Mouse (Mus musculus): Measurements from ENCODE around the gene Mybbp1a. TPM values are rescaled to one million over a fixed set of nuclear protein-coding genes. Genes with fewer than 3 reads are reported as not detected.

The Mybbp1a gene
- polyA plus RNA-seq, 1 experiment: 124 TPM

DNA sequence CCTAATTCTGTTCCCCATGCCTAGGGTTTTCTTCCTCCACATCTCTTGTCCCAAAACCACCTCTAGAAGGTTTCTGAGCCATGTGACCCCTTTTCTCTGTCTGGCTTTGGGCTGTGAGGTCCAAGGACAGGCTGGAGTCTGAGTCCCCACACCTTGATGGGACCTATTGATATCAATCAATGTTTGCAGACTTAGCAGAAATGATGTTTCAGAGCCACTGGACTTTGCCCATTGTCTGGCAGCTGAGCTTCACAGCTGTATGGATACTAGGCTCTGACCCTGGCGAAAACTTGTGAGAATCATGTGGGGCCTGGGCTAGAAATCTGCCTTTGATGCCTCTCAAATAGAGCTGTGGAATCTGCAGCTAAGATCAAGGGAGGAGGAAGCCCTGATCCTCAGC, 55.6 kb downstream of the Mybbp1a start:
- TF ChIP-seq POLR2A (IDR thresholded peaks at IDR 0.05; ENCODE audit: low read depth, low read length) (no peak), CTCF (IDR thresholded peaks at IDR 0.05; ENCODE audit: borderline replicate concordance, insufficient read depth, low read length) (no peak)
- H3K4me1 ChIP-seq (ENCODE audit: control insufficient read depth, insufficient read depth, low read length): peaks cover 6% of the 10 kb centered on the region
- no peak overlapping the region for H3K27ac ChIP-seq (ENCODE audit: insufficient read depth, low read length)

DNA sequence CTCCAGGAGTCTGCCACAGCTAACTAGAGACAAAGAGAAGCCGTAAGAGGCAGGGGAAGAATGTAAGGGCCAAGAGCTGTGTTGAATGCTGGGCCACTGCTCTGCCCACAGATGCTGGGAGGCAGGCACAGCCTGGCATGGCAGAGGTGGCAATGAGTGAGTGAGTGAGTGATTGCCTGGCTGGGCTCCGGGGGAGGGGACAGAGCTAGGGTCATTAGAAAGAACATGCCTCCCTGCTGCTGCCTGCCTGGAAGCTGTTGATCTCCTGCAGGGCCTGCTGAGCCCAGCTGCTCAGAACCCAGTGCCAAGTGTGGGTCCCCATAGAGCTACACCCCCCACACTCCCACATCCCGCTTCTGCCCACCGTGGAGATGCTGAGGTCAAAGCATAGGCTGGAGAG, 56.2 kb downstream of the Mybbp1a start:
- H3K4me3 ChIP-seq (ENCODE audit: insufficient read depth, low read length): no peak overlapping the region
- H3K27ac ChIP-seq (ENCODE audit: insufficient read depth, low read length): no peak overlapping the region
- no peak for TF ChIP-seq CTCF (IDR thresholded peaks at IDR 0.05; ENCODE audit: borderline replicate concordance, insufficient read depth, low read length)
- no peak for TF ChIP-seq POLR2A (IDR thresholded peaks at IDR 0.05; ENCODE audit: low read depth, low read length)
- H3K4me1 ChIP-seq (ENCODE audit: control insufficient read depth, insufficient read depth, low read length): peaks cover 6% of the 10 kb centered on the region

More for the DNA sequence above, 55.6 kb downstream of the Mybbp1a start:
- H3K4me3 ChIP-seq (ENCODE audit: insufficient read depth, low read length): no peak overlapping the region

DNA sequence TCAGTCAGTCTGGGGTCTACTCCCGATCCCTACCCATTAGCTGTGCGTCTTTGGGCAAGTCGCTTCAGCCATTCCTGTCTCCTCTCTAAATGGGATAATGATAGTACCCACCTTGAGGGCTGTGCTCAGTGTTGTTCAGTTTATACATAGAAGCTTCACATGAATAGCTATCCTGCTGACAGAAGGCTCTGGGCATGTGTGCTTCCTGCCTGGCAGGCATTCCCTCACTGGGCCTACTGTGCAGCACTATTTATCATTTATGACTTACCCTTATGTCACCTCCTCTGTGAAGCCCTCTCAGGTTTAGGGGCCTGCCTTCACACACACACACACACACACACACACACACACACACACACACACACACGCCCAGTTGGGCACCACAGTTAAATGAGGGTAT, 59.0 kb downstream of the Mybbp1a start:
- H3K4me3 ChIP-seq (ENCODE audit: insufficient read depth, low read length): no peak overlapping the region
- peaks cover 6% of the 10 kb centered on the region for H3K4me1 ChIP-seq (ENCODE audit: control insufficient read depth, insufficient read depth, low read length)
- no peak overlapping the region for H3K27ac ChIP-seq (ENCODE audit: insufficient read depth, low read length)
- no peak for TF ChIP-seq CTCF (IDR thresholded peaks at IDR 0.05; ENCODE audit: borderline replicate concordance, insufficient read depth, low read length)
- no peak for TF ChIP-seq POLR2A (IDR thresholded peaks at IDR 0.05; ENCODE audit: low read depth, low read length)

Other genes with a start within 250 kb of the Mybbp1a start
- gene Gm43951, start 234.5 kb upstream of the Mybbp1a start, polyA plus RNA-seq (2011; ENCODE audit: insufficient read length, low read depth, missing spikeins): 0.90 and 1.1 TPM in 2 replicates
- 8.0 and 11.8 TPM in 2 replicates for gene 4933427D14Rik, start 233.9 kb upstream of the Mybbp1a start, polyA plus RNA-seq (2011; ENCODE audit: insufficient read length, low read depth, missing spikeins)
- gene Txndc17, start 233.8 kb upstream of the Mybbp1a start, polyA plus RNA-seq (2011; ENCODE audit: insufficient read length, low read depth, missing spikeins): 131 and 168 TPM in 2 replicates
- gene Med31, start 225.8 kb upstream of the Mybbp1a start, polyA plus RNA-seq (2011; ENCODE audit: insufficient read length, low read depth, missing spikeins): 13.5 and 13.8 TPM in 2 replicates
- 0.74 TPM in 1 of 2 replicates, not detected in the other for gene Slc13a5, start 174.1 kb upstream of the Mybbp1a start, polyA plus RNA-seq (2011; ENCODE audit: insufficient read length, low read depth, missing spikeins)
- gene Xaf1, start 139.7 kb upstream of the Mybbp1a start, polyA plus RNA-seq (2011; ENCODE audit: insufficient read length, low read depth, missing spikeins): 42.3 and 73.5 TPM in 2 replicates
- gene Fbxo39, start 126.9 kb upstream of the Mybbp1a start, polyA plus RNA-seq (2011; ENCODE audit: insufficient read length, low read depth, missing spikeins): not detected in 2 replicates
- not detected in 2 replicates for gene Tekt1, start 78.9 kb upstream of the Mybbp1a start, polyA plus RNA-seq (2011; ENCODE audit: insufficient read length, low read depth, missing spikeins)
- gene Smtnl2, start 29.6 kb upstream of the Mybbp1a start, polyA plus RNA-seq (2011; ENCODE audit: insufficient read length, low read depth, missing spikeins): 0.28 TPM in 1 of 2 replicates, not detected in the other
- gene Ggt6, start 5.8 kb upstream of the Mybbp1a start, polyA plus RNA-seq (2011; ENCODE audit: insufficient read length, low read depth, missing spikeins): not detected in 2 replicates
- gene Spns2, start 48.5 kb downstream of the Mybbp1a start, polyA plus RNA-seq (2011; ENCODE audit: insufficient read length, low read depth, missing spikeins): 0.45 and 1.3 TPM in 2 replicates
- not detected in 2 replicates for gene Spns3, start 109.2 kb downstream of the Mybbp1a start, polyA plus RNA-seq (2011; ENCODE audit: insufficient read length, low read depth, missing spikeins)
- gene Ube2g1, start 165.9 kb downstream of the Mybbp1a start, polyA plus RNA-seq (2011; ENCODE audit: insufficient read length, low read depth, missing spikeins): 37.4 and 44.0 TPM in 2 replicates
- gene Ankfy1, start 248.7 kb downstream of the Mybbp1a start, polyA plus RNA-seq (2011; ENCODE audit: insufficient read length, low read depth, missing spikeins): 61.5 and 62.2 TPM in 2 replicates